Mouse (Mus musculus) lung, embryonic 15.5 days (tissue): ENCODE results near the gene Sox11. TPM values are rescaled to one million over a fixed set of nuclear protein-coding genes. Genes with fewer than 3 reads are reported as not detected.

ENCODE experiments used
- ATAC-seq: fragments of 200-750 bp; cut with Nextera tagmentation; 2 replicates; pipeline ENCODE4 v1.8.0; 2017; ENCODE audit warnings: moderate number of reproducible peaks, borderline replicate concordance; ENCODE audit not compliant: low FRiP score, low TSS enrichment; ENCODE audit errors: extremely low read depth
- H3K27ac ChIP-seq: fragments of 300-500 bp; sonication (generic); 2 replicates; pipeline ENCODE4 v1.5.1; 2015; ENCODE audit warnings: moderate library complexity, mild to moderate bottlenecking, inconsistent platforms
- H3K27me3 ChIP-seq: fragments of 300-500 bp; sonication (generic); 2 replicates; pipeline ENCODE4 v1.6.1; 2015; ENCODE audit warnings: inconsistent platforms
- H3K36me3 ChIP-seq: fragments of 300-500 bp; sonication (generic); 2 replicates; pipeline ENCODE4 v1.6.1; 2015; ENCODE audit warnings: inconsistent platforms
- H3K4me1 ChIP-seq: fragments of 300-500 bp; sonication (generic); 2 replicates; pipeline ENCODE4 v1.6.1; 2015; ENCODE audit warnings: inconsistent platforms
- H3K4me2 ChIP-seq: fragments of 300-500 bp; sonication (generic); 2 replicates; pipeline ENCODE4 v1.6.1; 2015; ENCODE audit warnings: inconsistent platforms, mild to moderate bottlenecking, moderate library complexity
- H3K4me3 ChIP-seq: fragments of 300-500 bp; sonication (generic); 2 replicates; pipeline ENCODE4 v1.5.1; 2015; ENCODE audit warnings: mild to moderate bottlenecking, inconsistent platforms
- H3K9ac ChIP-seq: fragments of 300-500 bp; sonication (generic); 2 replicates; pipeline ENCODE4 v1.6.1; 2015; ENCODE audit warnings: inconsistent platforms
- H3K9me3 ChIP-seq: fragments of 300-500 bp; sonication (generic); 2 replicates; pipeline ENCODE4 v1.6.1; 2016; ENCODE audit warnings: inconsistent platforms
- whole genome bisulfite sequencing: fragments of 180-500 bp; shearing (Covaris S2); methylation state at CpG from one replicate; pipeline ENCODE4 v1.1.7; 2015; 5-methylcytosine and 5-hydroxymethylcytosine counted together
- polyA plus RNA-seq: library from polyadenylated mRNA; unstranded; fragments of >200 nt; fragmentation: Nextera tagmentation; extraction: Ambion mirVana; gene quantifications from 2 replicates; pipeline ENCODE4 v1.2.1, GENCODE M21; 2015

Gene Sox11
- polyA plus RNA-seq, 1 experiment from 2014 or later = 33.2 TPM

- Histone ChIP-seq H3K9me3 (no peaks in the 10 kb centered on the region), H3K9ac (no peak overlapping the region), H3K4me3 (no peak overlapping the region), H3K4me1 (0 out of 2 replicates have a peak, but pooled peaks cover 4% of the 10 kb centered on the region), H3K27me3 (no peaks in the 10 kb centered on the region), H3K27ac (no peak overlapping the region), H3K4me2 (no peak overlapping the region), H3K36me3 (no peaks in the 10 kb centered on the region)
- 32% methylated on average over 1 of the region's 1 CpGs for WGBS
- ATAC-seq = no peak
Observed at GRCm38 (mm10) chr12:27323423-27323822, 19.0 kb downstream of the Sox11 start.

DNA sequence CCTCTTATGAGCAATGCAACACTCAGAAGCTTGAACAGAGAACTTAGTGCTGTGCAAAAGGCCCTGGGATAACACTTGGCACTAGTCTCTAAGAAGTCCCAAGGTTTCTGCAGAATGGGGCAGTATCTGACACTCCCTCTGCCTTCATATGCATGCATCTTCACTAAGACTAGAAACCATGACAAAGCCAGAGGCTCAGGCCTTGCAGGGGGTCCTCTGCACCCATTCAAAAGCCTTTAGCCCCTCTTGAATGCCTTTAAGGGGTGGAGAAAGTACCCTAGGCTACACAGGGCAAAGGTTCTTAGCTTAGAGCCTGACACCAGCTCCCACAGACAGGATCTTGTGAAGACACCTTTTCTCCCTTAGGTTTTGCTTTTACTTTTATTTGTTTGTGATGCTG lies 21.7 kb downstream of the Sox11 start:
- Histone ChIP-seq H3K27ac (no peak overlapping the region), H3K9ac (no peak overlapping the region), H3K4me3 (no peak overlapping the region), H3K36me3 (no peaks in the 10 kb centered on the region), H3K9me3 (no peaks in the 10 kb centered on the region), H3K4me1 (no peaks in the 10 kb centered on the region), H3K4me2 (no peak overlapping the region), H3K27me3 (no peaks in the 10 kb centered on the region)
- no peak for ATAC-seq

DNA sequence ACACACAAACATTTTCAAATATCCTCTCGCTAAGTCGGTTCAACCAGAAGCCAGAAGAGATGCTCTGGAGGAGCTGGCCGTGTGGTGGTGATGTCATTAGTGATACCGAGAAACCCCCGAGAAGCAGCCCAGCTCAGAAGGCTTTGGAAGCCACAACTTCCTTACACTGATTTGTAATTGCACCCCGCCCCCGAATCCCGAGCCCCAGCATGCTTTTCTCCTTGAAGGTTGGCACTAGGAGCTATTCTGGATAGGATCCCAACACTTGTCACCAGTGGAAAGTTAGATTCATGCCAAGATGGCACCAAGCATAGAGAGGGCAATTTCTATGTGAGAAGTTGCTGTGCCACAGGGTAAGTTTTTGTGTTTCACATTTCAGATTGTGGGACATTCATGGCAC lies 29.4 kb downstream of the Sox11 start:
- no peaks in the 10 kb centered on the region for H3K9me3 ChIP-seq
- peaks cover 24% of the 10 kb centered on the region for H3K4me1 ChIP-seq
- 79% methylated on average over 8 of the region's 8 CpGs for WGBS
- H3K27me3 ChIP-seq = no peaks in the 10 kb centered on the region
- H3K27ac ChIP-seq = no peak overlapping the region
- no peak for ATAC-seq
- H3K4me2 ChIP-seq = no peak overlapping the region
- no peak overlapping the region for H3K9ac ChIP-seq
- H3K4me3 ChIP-seq = no peak overlapping the region
- no peaks in the 10 kb centered on the region for H3K36me3 ChIP-seq

GRCm38 (mm10) chr12:27311854-27312466 lies 30.4 kb downstream of the Sox11 start:
- H3K9ac ChIP-seq = no peak overlapping the region
- H3K9me3 ChIP-seq = no peaks in the 10 kb centered on the region
- H3K27me3 ChIP-seq = no peaks in the 10 kb centered on the region
- peaks cover 24% of the 10 kb centered on the region for H3K4me1 ChIP-seq
- ATAC-seq = peak; percentile 40; the same call in 1 of the 2 replicates
- H3K36me3 ChIP-seq = no peaks in the 10 kb centered on the region
- H3K4me3 ChIP-seq = no peak overlapping the region
- peak overlapping the region; percentile 49 for H3K27ac ChIP-seq
- 8% methylated on average over 9 of the region's 9 CpGs for WGBS
- peak overlapping the region; percentile 25 for H3K4me2 ChIP-seq

DNA sequence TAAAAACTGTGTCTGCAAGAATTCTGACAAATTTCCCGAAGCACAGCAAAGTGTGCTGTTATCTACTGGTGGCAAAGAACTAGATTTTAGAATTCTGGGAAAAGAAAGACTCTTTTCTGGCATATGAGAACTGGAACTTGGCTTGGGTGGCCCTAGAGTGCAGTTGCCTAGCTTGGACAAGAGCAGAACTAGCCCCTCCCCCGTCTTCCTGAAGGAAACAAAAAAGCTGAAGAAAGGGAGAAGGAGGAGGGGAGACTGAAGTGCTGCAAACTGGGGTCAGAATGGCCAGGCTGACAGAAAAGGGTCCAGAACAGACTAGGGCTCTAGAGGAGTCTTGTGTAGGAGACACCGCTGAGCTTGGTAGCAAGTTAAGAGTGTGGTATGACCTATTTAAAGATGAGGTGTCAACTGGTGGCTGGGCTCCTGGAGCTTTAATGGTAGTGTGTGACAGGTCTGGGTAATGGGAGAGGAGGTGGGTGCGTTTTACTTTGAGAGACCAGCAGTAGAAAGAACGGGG lies 31.0 kb downstream of the Sox11 start:
- Histone ChIP-seq H3K4me1 (peaks cover 24% of the 10 kb centered on the region), H3K9me3 (no peaks in the 10 kb centered on the region), H3K27me3 (no peaks in the 10 kb centered on the region), H3K4me3 (no peak overlapping the region), H3K9ac (no peak overlapping the region), H3K4me2 (peak overlapping the region; percentile 9; the same call in 1 of the 2 replicates), H3K27ac (no peak overlapping the region), H3K36me3 (no peaks in the 10 kb centered on the region)
- WGBS = 25% methylated on average over 5 of the region's 5 CpGs
- ATAC-seq = peak; percentile 56

DNA sequence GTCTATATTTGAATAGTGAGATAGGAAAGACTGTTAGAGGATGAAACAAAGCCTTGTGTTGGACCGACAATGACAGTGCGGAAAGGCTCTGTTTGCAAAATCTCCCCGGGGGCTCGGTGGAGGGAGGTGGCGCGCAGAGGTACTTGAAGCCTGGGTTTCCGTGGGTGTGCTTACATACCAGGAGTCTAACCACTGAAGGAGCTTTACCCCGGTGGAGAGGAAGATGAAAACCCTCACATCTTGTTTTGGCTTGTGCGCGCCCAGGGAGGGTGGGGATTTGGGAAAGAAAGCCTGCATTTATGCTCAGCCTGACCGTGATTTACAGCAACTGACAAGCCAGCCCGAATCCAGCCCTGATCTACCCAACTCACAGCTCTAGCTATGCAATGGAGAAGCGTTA lies 31.7 kb downstream of the Sox11 start:
- no peak overlapping the region for H3K4me3 ChIP-seq
- peak overlapping the region; percentile 9; the same call in 1 of the 2 replicates for H3K4me2 ChIP-seq
- H3K27ac ChIP-seq = 0 out of 2 replicates have a peak overlapping the region, but pooled peaks have one; percentile 38

DNA sequence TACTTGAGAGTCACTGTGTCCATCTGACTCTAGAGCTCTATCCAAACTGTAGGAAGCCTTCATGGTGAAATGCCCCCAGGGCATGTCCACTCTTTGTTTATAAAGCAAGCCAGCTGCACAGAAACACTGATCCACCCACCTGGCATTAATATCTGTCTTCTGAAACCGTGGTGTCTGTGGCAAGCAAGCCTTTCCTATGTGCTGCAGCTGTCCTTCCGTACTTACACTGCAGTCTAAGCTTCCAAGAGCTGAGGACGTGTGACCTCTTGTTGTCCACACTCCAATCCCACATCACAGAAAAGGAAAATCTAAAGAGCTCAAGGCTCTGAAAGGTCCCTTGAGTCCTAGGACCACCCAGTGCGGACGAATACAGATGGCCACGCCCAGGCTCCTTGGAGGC lies 32.4 kb downstream of the Sox11 start:
- H3K4me2 ChIP-seq = no peak overlapping the region
- no peak overlapping the region for H3K4me3 ChIP-seq
- H3K4me1 ChIP-seq = peaks cover 24% of the 10 kb centered on the region
- 45% methylated on average over 6 of the region's 6 CpGs for WGBS
- no peak overlapping the region for H3K27ac ChIP-seq
- ATAC-seq = no peak
- H3K27me3 ChIP-seq = no peaks in the 10 kb centered on the region
- no peak overlapping the region for H3K9ac ChIP-seq
- no peaks in the 10 kb centered on the region for H3K36me3 ChIP-seq
- H3K9me3 ChIP-seq = no peaks in the 10 kb centered on the region

More for the DNA sequence above, 31.7 kb downstream of the Sox11 start:
- no peaks in the 10 kb centered on the region for H3K9me3 ChIP-seq
- ATAC-seq = peak; percentile 29; the same call in 1 of the 2 replicates
- no peak overlapping the region for H3K9ac ChIP-seq
- H3K4me1 ChIP-seq = peaks cover 24% of the 10 kb centered on the region
- 45% methylated on average over 13 of the region's 13 CpGs for WGBS
- no peaks in the 10 kb centered on the region for H3K27me3 ChIP-seq
- no peaks in the 10 kb centered on the region for H3K36me3 ChIP-seq

DNA sequence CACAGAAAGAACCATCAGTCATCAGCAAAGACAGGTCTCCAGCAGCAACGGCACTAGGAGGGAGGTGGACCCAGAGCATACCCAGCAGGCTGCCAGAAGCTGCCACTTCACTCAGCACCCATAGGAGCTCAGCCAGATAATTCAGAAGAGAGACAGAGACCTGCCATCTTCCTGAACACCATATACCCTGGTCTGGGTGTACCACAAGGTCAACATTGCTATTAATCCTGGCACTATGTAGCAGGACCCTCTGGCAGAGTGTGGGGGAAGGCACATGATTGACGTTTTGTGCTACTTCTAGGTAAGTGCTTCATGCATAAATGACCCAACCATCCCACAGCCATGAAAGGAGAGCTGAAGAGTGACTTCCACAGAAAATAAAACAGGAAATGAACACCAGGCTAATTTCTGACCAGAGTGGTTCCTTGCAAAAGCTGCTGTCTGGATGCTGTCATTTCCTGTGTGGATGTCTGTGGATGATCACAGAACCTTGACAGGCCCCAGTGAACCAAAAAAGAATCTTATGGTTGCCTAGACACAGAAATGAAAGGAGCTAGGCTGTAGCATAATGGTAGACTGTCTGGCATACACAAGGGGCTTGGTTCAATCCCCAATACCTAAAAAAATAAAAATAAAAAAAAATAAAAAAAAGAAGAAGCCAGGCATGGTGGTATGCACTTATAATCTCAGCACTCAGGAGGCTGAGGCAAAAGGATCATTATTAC lies 37.5 kb downstream of the Sox11 start:
- WGBS = 14% methylated on average over 2 of the region's 2 CpGs
- H3K27ac ChIP-seq = no peak overlapping the region
- H3K4me2 ChIP-seq = no peak overlapping the region
- no peak for ATAC-seq
- H3K9ac ChIP-seq = no peak overlapping the region
- H3K4me1 ChIP-seq = peaks cover 19% of the 10 kb centered on the region
- H3K4me3 ChIP-seq = no peak overlapping the region
- no peaks in the 10 kb centered on the region for H3K9me3 ChIP-seq
- no peaks in the 10 kb centered on the region for H3K36me3 ChIP-seq
- no peaks in the 10 kb centered on the region for H3K27me3 ChIP-seq

DNA sequence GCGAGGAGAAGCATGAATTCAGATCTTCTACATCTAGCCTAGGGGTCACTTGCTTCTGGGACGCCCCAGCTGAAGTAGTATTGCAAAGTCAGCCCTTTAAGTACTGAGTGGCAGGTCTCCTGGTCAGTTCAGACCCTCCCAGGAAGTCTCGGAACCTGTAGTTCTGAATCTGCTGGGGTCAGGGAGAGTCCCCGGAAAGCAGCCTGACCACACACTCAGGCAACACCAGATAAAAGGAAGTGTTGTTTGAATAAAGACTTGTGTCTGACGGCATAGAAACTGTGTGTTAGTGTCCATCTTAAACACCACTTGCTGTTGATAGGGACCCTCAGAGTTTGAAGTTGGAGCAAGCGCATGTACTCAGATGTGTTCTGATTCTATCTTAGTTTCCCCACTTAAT lies 39.2 kb downstream of the Sox11 start:
- H3K4me2 ChIP-seq = no peak overlapping the region
- H3K4me1 ChIP-seq = peaks cover 19% of the 10 kb centered on the region
- no peak overlapping the region for H3K9ac ChIP-seq
- no peak overlapping the region for H3K27ac ChIP-seq
- H3K36me3 ChIP-seq = no peaks in the 10 kb centered on the region
- no peak overlapping the region for H3K4me3 ChIP-seq
- no peaks in the 10 kb centered on the region for H3K27me3 ChIP-seq
- ATAC-seq = peak; percentile 65; the same call in 1 of the 2 replicates
- WGBS = 24% methylated on average over 6 of the region's 6 CpGs
- H3K9me3 ChIP-seq = no peaks in the 10 kb centered on the region

DNA sequence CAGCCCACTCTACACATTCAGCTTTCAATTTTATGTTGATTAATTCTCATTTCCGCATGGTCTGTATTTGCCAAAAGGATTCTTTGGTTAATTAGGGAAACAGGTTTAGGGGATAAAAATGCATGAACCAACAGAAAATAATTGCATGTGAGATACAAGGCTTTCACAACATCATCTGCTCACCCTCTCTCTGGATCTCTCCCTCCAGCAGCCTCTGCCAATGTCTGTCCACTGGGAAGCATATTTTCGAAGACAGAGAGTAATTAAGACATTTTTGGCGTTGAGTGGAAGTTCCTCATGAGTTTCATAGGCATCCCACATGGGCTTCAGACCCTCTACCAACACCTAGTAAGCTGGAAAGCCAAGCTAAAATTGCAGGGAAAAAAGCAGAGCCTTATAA lies 43.7 kb downstream of the Sox11 start:
- no peak overlapping the region for H3K27ac ChIP-seq
- H3K4me2 ChIP-seq = no peak overlapping the region
- 81% methylated on average over 3 of the region's 3 CpGs for WGBS
- H3K27me3 ChIP-seq = no peaks in the 10 kb centered on the region
- H3K4me1 ChIP-seq = peaks cover 14% of the 10 kb centered on the region
- no peaks in the 10 kb centered on the region for H3K9me3 ChIP-seq
- no peak for ATAC-seq
- H3K9ac ChIP-seq = no peak overlapping the region
- H3K36me3 ChIP-seq = no peaks in the 10 kb centered on the region
- no peak overlapping the region for H3K4me3 ChIP-seq

GRCm38 (mm10) chr12:27294191-27294590 lies 48.2 kb downstream of the Sox11 start:
- ATAC-seq = no peak
- 20% methylated on average over 1 of the region's 1 CpGs for WGBS
- Histone ChIP-seq H3K4me1 (peaks cover 8% of the 10 kb centered on the region; the same call in 1 of the 2 replicates), H3K4me3 (no peak overlapping the region), H3K9me3 (no peaks in the 10 kb centered on the region), H3K9ac (no peak overlapping the region), H3K27me3 (no peaks in the 10 kb centered on the region), H3K36me3 (no peaks in the 10 kb centered on the region), H3K4me2 (no peak overlapping the region), H3K27ac (no peak overlapping the region)

DNA sequence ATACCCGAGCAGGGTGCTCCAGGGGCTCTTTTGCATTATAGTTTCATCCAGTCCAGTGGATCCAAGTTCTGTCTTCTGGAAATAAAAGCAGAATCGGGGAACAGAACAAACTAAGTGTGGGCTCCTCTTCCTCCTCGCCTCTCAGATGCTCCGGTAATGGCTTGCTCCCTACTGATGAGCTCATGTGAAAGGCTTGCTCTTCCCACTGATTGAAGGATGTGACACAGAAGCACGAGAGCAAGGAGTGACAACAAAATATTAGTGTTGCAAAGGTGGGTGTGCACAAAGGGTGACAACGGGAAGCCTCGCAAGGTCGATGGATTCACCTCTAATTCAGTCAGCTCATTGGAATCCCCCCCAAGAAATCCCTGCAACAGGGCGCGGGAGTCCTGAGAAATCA lies 48.6 kb downstream of the Sox11 start:
- H3K9me3 ChIP-seq = no peaks in the 10 kb centered on the region
- no peak overlapping the region for H3K9ac ChIP-seq
- H3K4me1 ChIP-seq = peaks cover 8% of the 10 kb centered on the region; the same call in 1 of the 2 replicates
- no peak for ATAC-seq
- H3K4me2 ChIP-seq = no peak overlapping the region
- no peak overlapping the region for H3K27ac ChIP-seq
- no peaks in the 10 kb centered on the region for H3K27me3 ChIP-seq
- WGBS = 47% methylated on average over 10 of the region's 10 CpGs
- H3K36me3 ChIP-seq = no peaks in the 10 kb centered on the region
- H3K4me3 ChIP-seq = no peak overlapping the region
